Mouse (Mus musculus) R1 (cell line): ENCODE measurements around the gene Lemd2.
A peak's percentile ranks its signal among the peaks of the same experiment; 100 is the strongest.

Source experiments
- DNase-seq: peaks from one replicate; pipeline ENCODE4 v3.0.0-alpha.2; 2018; ENCODE audit warnings: low read depth, low spot score

The Lemd2 gene

GRCm38 (mm10) chr17:27227258-27227657 is 23.0 kb upstream of the Lemd2 start:
- DNase-seq: no peak

- no peak for DNase-seq
Observed at GRCm38 (mm10) chr17:27226701-27227100, 22.4 kb upstream of the Lemd2 start.

- DNase-seq: no peak
Observed at GRCm38 (mm10) chr17:27225801-27226200, 21.5 kb upstream of the Lemd2 start.

GRCm38 (mm10) chr17:27223821-27224220 is 19.6 kb upstream of the Lemd2 start:
- DNase-seq: no peak

GRCm38 (mm10) chr17:27221562-27221961 is 17.3 kb upstream of the Lemd2 start:
- DNase-seq: no peak

GRCm38 (mm10) chr17:27218916-27219315 is 14.6 kb upstream of the Lemd2 start:
- DNase-seq: no peak

GRCm38 (mm10) chr17:27218364-27218763 is 14.1 kb upstream of the Lemd2 start:
- no peak for DNase-seq

GRCm38 (mm10) chr17:27212768-27213525 is 8.7 kb upstream of the Lemd2 start:
- peak; percentile 73 for DNase-seq

GRCm38 (mm10) chr17:27212006-27212405 is 7.7 kb upstream of the Lemd2 start:
- no peak for DNase-seq

- no peak for DNase-seq
Observed at GRCm38 (mm10) chr17:27207113-27207707, 2.9 kb upstream of the Lemd2 start.

- DNase-seq: peak; percentile 59
Observed at GRCm38 (mm10) chr17:27203358-27204074, 753 bp downstream of the Lemd2 start.

GRCm38 (mm10) chr17:27202919-27203357 is 1.3 kb downstream of the Lemd2 start:
- no peak for DNase-seq

GRCm38 (mm10) chr17:27201981-27202380 is 2.3 kb downstream of the Lemd2 start:
- peak; percentile 83 for DNase-seq

- DNase-seq: no peak
Observed at GRCm38 (mm10) chr17:27200801-27201200, 3.5 kb downstream of the Lemd2 start.

GRCm38 (mm10) chr17:27199864-27200263 is 4.4 kb downstream of the Lemd2 start:
- no peak for DNase-seq

GRCm38 (mm10) chr17:27199205-27199604 is 5.1 kb downstream of the Lemd2 start:
- no peak for DNase-seq

GRCm38 (mm10) chr17:27196206-27196605 is 8.1 kb downstream of the Lemd2 start:
- no peak for DNase-seq

GRCm38 (mm10) chr17:27194258-27195185 is 9.7 kb downstream of the Lemd2 start:
- DNase-seq: no peak

- DNase-seq: no peak
Observed at GRCm38 (mm10) chr17:27191804-27192203, 12.5 kb downstream of the Lemd2 start.

- DNase-seq: no peak
Observed at GRCm38 (mm10) chr17:27191189-27191588, 13.1 kb downstream of the Lemd2 start.

GRCm38 (mm10) chr17:27189640-27190216 is 14.5 kb downstream of the Lemd2 start:
- DNase-seq: peak; percentile 87
